Mouse (Mus musculus): ENCODE results near the gene Iqgap1. TPM values are rescaled to one million over a fixed set of nuclear protein-coding genes. Genes with fewer than 3 reads are reported as not detected.
A peak's percentile ranks its signal among the peaks of the same experiment; 100 is the strongest.

Iqgap1 gene
- polyA plus RNA-seq, 1 experiment = 2.2 TPM

DNA sequence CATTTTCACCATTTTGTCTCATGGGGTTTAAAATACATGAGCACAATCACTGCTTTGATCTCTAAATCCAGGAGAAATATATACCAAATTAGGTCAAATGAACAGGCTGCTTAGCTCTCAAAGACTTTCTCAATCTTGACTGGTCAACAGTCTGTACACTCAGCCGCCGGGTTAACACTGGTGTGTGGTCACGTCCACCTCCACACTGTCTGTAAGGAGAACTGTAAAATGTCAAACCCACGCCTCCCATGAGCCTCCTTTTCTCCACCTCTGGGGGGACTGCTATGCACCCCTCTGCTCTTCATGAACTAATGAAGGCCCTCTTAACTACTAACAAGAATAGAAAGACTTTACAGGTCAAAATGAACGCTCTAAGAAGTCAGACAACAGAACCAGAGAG lies 36.2 kb downstream of the Iqgap1 start:
- H3K27me3 ChIP-seq (replicated peaks) = no peaks in the 10 kb centered on the region
- TF ChIP-seq FLI1 (IDR thresholded peaks at IDR 0.05; ENCODE audit: low read length) = no peak
- TF ChIP-seq GATA1 (IDR thresholded peaks at IDR 0.05; ENCODE audit: borderline replicate concordance, low read length) = no peak
- H3K9me3 ChIP-seq = no peaks in the 10 kb centered on the region
- H3K4me3 ChIP-seq (replicated peaks) = no peak overlapping the region
- H3K36me3 ChIP-seq (replicated peaks; ENCODE audit: low read length) = peaks cover 21% of the 10 kb centered on the region
- H3K4me1 ChIP-seq = peaks cover 23% of the 10 kb centered on the region

DNA sequence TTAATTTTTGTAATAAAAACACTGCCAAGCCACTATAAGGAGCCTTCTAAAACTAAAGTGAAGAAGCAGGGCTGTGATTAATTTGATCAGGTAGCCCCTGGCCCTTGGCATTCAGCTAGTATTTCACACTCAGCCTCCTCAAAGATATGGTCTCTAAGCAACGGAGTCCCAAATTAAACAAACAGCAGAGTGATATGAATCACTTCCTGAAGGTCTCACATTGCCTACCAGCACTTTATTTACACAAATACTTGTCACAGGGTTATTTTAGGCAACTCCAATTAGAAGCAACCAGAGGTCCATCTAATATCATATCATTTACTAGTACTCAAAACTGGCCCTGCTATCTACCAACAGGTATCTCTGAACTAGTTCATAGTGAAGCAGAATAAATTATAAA lies 36.7 kb downstream of the Iqgap1 start:
- Histone ChIP-seq H3K9me3 (no peaks in the 10 kb centered on the region), H3K36me3 (replicated peaks; ENCODE audit: low read length) (peaks cover 21% of the 10 kb centered on the region), H3K4me3 (replicated peaks) (no peak overlapping the region), H3K27me3 (replicated peaks) (no peaks in the 10 kb centered on the region), H3K4me1 (peaks cover 23% of the 10 kb centered on the region)
- no peak for TF ChIP-seq FLI1 (IDR thresholded peaks at IDR 0.05; ENCODE audit: low read length)
- no peak for TF ChIP-seq GATA1 (IDR thresholded peaks at IDR 0.05; ENCODE audit: borderline replicate concordance, low read length)

DNA sequence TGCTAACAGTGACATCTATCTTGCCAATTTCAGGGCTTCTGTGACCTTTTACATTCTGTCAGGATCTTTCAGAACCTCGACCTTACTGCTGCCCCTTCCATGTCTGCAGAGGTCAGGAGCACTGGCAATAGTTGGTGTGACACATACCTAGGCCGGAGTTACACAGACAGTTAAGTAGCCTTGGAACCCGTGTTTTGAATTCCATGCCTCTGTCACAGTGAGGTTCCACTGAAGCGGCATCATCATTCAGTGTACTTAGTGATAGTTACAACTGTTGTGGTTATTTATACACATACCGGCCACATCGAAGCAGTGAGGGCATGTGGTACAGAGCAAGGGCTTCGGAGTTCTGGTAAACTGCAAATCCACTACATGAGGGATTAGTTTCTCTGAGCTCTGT lies 37.8 kb downstream of the Iqgap1 start:
- Histone ChIP-seq H3K4me1 (peaks cover 23% of the 10 kb centered on the region), H3K4me3 (replicated peaks) (no peak overlapping the region)

DNA sequence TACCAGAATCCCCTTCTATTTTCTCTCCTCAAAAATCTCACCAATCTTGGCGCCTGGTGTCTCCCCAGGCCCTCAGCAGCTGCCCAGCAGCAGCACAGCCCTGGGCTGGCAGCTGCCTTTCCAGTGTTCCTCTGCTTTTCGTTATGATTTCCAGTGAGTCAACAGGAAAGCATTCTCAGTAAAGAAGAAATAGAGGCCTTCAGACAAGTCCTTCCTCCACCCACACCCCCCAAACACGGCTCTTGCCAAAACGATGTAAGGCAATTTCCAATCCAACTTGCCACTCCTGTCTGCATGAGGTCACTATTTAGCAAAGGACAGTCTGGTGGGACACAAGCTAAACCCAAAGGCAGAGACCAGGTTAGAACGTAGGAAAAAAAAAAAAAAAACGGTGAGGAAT lies 39.0 kb downstream of the Iqgap1 start:
- H3K4me1 ChIP-seq = peaks cover 33% of the 10 kb centered on the region
- no peaks in the 10 kb centered on the region for H3K9me3 ChIP-seq
- peaks cover 3% of the 10 kb centered on the region for H3K27me3 ChIP-seq (replicated peaks)

More for the DNA sequence above, 37.8 kb downstream of the Iqgap1 start:
- TF ChIP-seq GATA1 (IDR thresholded peaks at IDR 0.05; ENCODE audit: borderline replicate concordance, low read length) (no peak), FLI1 (IDR thresholded peaks at IDR 0.05; ENCODE audit: low read length) (no peak)
- Histone ChIP-seq H3K36me3 (replicated peaks; ENCODE audit: low read length) (peaks cover 19% of the 10 kb centered on the region), H3K9me3 (no peaks in the 10 kb centered on the region), H3K27me3 (replicated peaks) (no peaks in the 10 kb centered on the region)

DNA sequence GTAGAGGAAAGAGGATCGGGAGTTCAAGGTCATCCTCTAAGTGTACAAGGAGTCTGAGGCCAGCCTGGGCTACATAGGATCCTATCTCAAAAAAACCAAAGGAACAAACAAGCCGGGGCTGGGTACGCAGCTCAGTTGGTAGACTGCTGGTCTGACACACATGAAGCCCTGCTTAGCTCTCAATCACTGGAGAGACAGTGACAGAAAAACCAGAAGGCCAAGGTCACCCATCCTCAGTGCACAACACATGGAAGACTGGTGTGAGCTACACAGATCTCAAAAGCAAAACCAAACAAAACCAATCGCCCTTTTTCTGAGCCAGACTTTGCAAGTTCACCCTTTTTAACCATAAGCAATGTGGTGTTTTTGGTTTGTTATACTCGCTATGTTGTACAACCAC lies 41.9 kb downstream of the Iqgap1 start:
- H3K36me3 ChIP-seq (replicated peaks; ENCODE audit: low read length) = peaks cover 14% of the 10 kb centered on the region
- H3K9me3 ChIP-seq = no peaks in the 10 kb centered on the region
- peaks cover 28% of the 10 kb centered on the region for H3K4me1 ChIP-seq
- H3K4me3 ChIP-seq (replicated peaks) = no peak overlapping the region
- no peak for TF ChIP-seq GATA1 (IDR thresholded peaks at IDR 0.05; ENCODE audit: borderline replicate concordance, low read length)
- no peak for TF ChIP-seq FLI1 (IDR thresholded peaks at IDR 0.05; ENCODE audit: low read length)
- peaks cover 11% of the 10 kb centered on the region for H3K27me3 ChIP-seq (replicated peaks)

More for the DNA sequence above, 39.0 kb downstream of the Iqgap1 start:
- H3K36me3 ChIP-seq (replicated peaks; ENCODE audit: low read length) = peaks cover 14% of the 10 kb centered on the region
- H3K4me3 ChIP-seq (replicated peaks) = no peak overlapping the region
- TF ChIP-seq FLI1 (IDR thresholded peaks at IDR 0.05; ENCODE audit: low read length) (no peak), GATA1 (IDR thresholded peaks at IDR 0.05; ENCODE audit: borderline replicate concordance, low read length) (no peak)

DNA sequence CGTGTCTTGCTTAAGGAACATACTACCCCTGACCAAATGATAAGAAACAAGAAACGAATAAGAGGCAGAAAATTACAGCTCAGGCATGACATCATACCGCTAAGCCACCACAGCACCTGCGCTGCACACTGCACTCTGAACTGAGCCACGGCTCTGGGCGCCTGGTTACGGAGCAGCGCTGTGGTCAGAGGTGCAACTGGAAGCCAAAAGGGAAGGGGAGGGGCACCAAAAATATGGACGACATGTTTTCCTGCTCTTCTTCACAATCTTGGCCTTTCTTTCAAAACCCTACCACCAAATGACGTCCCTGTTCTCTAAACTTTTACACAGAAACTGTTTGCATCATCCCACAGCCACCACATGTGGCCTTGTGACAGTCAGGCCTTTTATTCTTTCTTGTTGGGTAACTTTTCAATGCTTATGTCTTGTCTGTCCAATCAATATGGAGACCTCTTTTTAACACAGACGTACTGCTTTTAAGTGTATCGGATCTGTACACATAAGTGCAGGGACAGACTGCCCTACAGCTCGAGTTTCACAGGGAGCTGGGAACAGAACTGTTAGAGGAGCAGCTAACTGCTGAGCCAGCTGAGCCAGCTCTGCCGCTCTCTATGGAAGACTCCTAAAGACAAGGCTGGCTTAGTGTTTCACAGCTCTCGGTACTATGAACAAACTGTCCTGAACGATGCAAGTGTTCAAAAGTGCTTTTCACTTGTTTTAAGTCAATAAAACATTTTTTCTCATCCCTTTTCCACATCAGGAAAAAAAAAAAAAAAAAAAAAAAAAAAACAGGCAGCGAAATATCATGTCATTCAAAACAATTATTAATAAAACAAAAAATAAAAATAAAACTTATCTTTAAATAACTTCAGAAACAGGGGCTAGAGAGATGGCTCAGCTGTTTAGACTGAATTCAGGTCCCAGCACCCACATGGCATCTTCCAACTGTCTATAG lies 43.3 kb downstream of the Iqgap1 start:
- no peak for TF ChIP-seq FLI1 (IDR thresholded peaks at IDR 0.05; ENCODE audit: low read length)
- TF ChIP-seq GATA1 (IDR thresholded peaks at IDR 0.05; ENCODE audit: borderline replicate concordance, low read length) = no peak
- Histone ChIP-seq H3K4me1 (peaks cover 36% of the 10 kb centered on the region), H3K9me3 (no peaks in the 10 kb centered on the region), H3K4me3 (replicated peaks) (peak overlapping the region; percentile 42), H3K27me3 (replicated peaks) (peaks cover 16% of the 10 kb centered on the region), H3K36me3 (replicated peaks; ENCODE audit: low read length) (peaks cover 16% of the 10 kb centered on the region)

DNA sequence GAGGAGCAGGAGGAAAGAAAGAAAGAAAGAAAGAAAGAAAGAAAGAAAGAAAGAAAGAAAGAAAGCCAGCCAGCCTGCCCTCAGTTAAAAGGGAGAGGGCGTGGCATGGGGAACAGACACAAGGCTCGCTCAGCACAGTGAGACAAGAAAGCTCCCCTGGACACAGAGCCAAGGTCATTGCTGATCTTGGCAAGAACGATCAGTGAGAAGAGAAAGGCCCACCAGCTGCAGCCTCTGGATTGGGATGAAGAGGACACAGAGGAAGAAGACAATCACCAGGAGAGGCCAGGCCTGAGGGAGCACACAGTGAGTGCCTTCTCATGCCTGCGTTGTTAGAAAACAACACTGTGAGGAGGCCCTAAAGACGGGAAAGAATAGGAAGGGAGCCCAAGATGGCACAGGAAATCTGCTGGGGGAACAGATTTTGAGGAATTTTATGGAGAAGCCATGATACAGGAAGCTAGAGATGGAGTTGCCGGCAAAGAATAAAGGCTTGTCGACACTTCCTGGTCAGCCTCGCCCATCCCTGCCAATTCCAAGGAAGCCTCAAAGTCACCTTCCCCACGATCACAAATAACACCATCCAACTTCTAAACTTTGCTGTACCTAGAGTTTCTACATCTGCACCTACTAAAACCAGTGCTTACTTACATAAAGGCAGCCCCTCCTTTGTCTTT lies 44.2 kb downstream of the Iqgap1 start:
- Histone ChIP-seq H3K4me1 (peaks cover 39% of the 10 kb centered on the region), H3K4me3 (replicated peaks) (peak overlapping the region; percentile 59), H3K9me3 (no peaks in the 10 kb centered on the region), H3K36me3 (replicated peaks; ENCODE audit: low read length) (peaks cover 12% of the 10 kb centered on the region), H3K27me3 (replicated peaks) (peaks cover 18% of the 10 kb centered on the region)
- no peak for TF ChIP-seq GATA1 (IDR thresholded peaks at IDR 0.05; ENCODE audit: borderline replicate concordance, low read length)
- no peak for TF ChIP-seq FLI1 (IDR thresholded peaks at IDR 0.05; ENCODE audit: low read length)

DNA sequence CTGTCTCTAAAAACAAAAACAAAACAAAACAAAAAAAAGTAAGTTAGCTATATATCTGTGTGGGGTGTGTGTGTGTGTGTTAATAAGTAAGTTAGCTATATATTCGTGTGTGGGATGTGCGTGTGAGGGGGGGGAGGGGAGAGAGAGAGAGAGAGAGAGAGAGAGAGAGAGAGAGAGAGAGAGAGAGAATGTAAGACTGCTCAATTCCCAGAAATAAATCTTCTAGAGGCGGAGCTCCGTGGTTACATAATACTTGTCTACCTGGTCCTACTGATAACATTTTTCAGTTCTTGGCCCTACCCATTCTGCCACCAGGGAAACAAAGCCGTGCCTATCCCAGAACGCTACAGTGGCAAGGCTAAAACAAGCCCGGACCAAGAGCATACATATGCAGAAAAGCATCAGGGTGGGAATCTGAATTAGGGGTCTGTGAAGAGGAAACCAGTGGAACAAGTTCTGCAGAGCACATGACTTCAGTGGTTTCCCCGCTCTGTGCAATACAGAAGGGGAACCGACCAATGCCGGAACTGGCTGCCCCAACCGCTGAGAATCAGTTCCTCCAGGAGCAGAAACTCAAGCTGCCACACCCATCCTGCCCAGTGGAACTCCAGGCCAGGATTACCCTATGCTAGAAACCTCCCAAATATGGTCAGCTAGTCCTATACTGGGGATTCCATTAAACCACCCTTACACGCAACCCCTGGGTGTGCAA lies 46.7 kb downstream of the Iqgap1 start:
- H3K9me3 ChIP-seq = no peaks in the 10 kb centered on the region
- H3K4me1 ChIP-seq = peaks cover 52% of the 10 kb centered on the region
- peaks cover 14% of the 10 kb centered on the region for H3K36me3 ChIP-seq (replicated peaks; ENCODE audit: low read length)
- H3K4me3 ChIP-seq (replicated peaks) = peak overlapping the region; percentile 81
- H3K27me3 ChIP-seq (replicated peaks) = peaks cover 20% of the 10 kb centered on the region
- TF ChIP-seq FLI1 (IDR thresholded peaks at IDR 0.05; ENCODE audit: low read length) (no peak), GATA1 (IDR thresholded peaks at IDR 0.05; ENCODE audit: borderline replicate concordance, low read length) (no peak)

DNA sequence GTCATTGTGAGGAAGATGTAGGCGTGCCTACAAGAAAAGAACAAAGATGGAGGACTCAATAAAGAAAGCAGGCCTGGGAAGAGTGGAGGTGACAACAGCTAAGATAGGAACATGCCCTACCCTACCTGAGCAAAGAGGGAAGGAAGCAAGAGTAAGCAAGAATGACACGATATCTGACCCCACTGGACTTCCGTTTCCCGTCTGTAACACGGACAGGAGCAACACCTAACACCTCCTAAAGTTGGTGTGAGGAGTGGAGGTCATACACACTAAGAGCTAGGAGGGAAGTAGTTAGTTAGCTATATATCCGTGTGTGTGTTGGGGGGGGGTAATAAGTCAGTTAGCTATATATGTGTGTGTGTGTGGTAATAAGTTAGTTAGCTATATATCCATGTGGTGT lies 47.4 kb downstream of the Iqgap1 start:
- TF ChIP-seq GATA1 (IDR thresholded peaks at IDR 0.05; ENCODE audit: borderline replicate concordance, low read length) (no peak), FLI1 (IDR thresholded peaks at IDR 0.05; ENCODE audit: low read length) (no peak)
- H3K4me1 ChIP-seq = peaks cover 56% of the 10 kb centered on the region
- peaks cover 14% of the 10 kb centered on the region for H3K36me3 ChIP-seq (replicated peaks; ENCODE audit: low read length)

More for the DNA sequence above, 47.4 kb downstream of the Iqgap1 start:
- Histone ChIP-seq H3K27me3 (replicated peaks) (peaks cover 20% of the 10 kb centered on the region), H3K4me3 (replicated peaks) (no peak overlapping the region), H3K9me3 (no peaks in the 10 kb centered on the region)
